Mouse (Mus musculus) liver, adult 2 months (tissue): ENCODE results near the gene Pank2. TPM values are rescaled to one million over a fixed set of nuclear protein-coding genes. Genes with fewer than 3 reads are reported as not detected.
A peak's percentile ranks its signal among the peaks of the same experiment; 100 is the strongest.

Experiments used
- DNase-seq: peaks from one replicate; pipeline ENCODE4 v3.0.0-alpha.2; 2011; ENCODE audit warnings: low read depth, low spot score; ENCODE audit errors: extremely low read depth
- H3K27ac ChIP-seq: fragments of 200-500 bp; replicated peaks from 2 replicates; pipeline ENCODE4 v1.5.1; 2012; ENCODE audit warnings: low read depth, mild to moderate bottlenecking, control low read depth, inconsistent platforms, low read length; ENCODE audit not compliant: insufficient read depth
- H3K27me3 ChIP-seq: fragments of 200-500 bp; 2 replicates; pipeline ENCODE4 v1.6.1; 2012; ENCODE audit warnings: mild to moderate bottlenecking, moderate library complexity, low read length, inconsistent platforms; ENCODE audit not compliant: control insufficient read depth, insufficient read depth
- H3K36me3 ChIP-seq: fragments of 200-500 bp; 2 replicates; pipeline ENCODE4 v1.6.1; 2012; ENCODE audit warnings: low read length, inconsistent platforms; ENCODE audit not compliant: control insufficient read depth, insufficient read depth
- H3K4me1 ChIP-seq: fragments of 200-500 bp; 2 replicates; pipeline ENCODE4 v1.6.1; 2011; ENCODE audit warnings: low read length; ENCODE audit not compliant: control insufficient read depth, insufficient read depth
- H3K4me3 ChIP-seq: fragments of 200-500 bp; 2 replicates; pipeline ENCODE4 v1.5.1; 2011; ENCODE audit warnings: low read depth, mild to moderate bottlenecking, control low read depth, low read length, moderate library complexity; ENCODE audit not compliant: insufficient read depth
- H3K79me2 ChIP-seq: fragments of 200-500 bp; 2 replicates; pipeline ENCODE4 v1.6.1; 2012; ENCODE audit warnings: inconsistent platforms, mild to moderate bottlenecking, low read length, moderate library complexity; ENCODE audit not compliant: control insufficient read depth, insufficient read depth
- H3K9ac ChIP-seq: fragments of 200-500 bp; 2 replicates; pipeline ENCODE4 v1.6.1; 2012; ENCODE audit warnings: low read depth, mild to moderate bottlenecking, control low read depth, inconsistent platforms, low read length
- CTCF ChIP-seq: fragments of 200-500 bp; IDR thresholded peaks from 2 replicates; pipeline ENCODE4 v1.5.1; 2011; ENCODE audit warnings: low read depth, low read length, control low read depth
- POLR2A ChIP-seq: fragments of 200-500 bp; IDR thresholded peaks from 2 replicates; pipeline ENCODE4 v1.6.1; 2011; ENCODE audit warnings: low read length, control low read depth; ENCODE audit not compliant: insufficient read depth; ENCODE audit errors: extremely low read depth
- WGBS: fragments of 180-500 bp; shearing (Covaris S2); methylation state at CpG from one replicate; pipeline ENCODE4 v1.1.7; 2018; 5-methylcytosine and 5-hydroxymethylcytosine counted together
- polyA plus RNA-seq: library from polyadenylated mRNA; depleted of rRNA; stranded (reverse); fragments of >200 nt; gene quantifications from 2 replicates; pipeline ENCODE4 v1.2.3, GENCODE M21; 2012; rRNA removed
- total RNA-seq: library from RNA; depleted of rRNA; stranded (reverse); fragments of >200 nt; gene quantifications from 2 replicates; pipeline ENCODE4 v1.2.3, GENCODE M21; 2014; rRNA removed

Pank2 gene
- total and polyA plus RNA-seq, 2 experiments, result 6.1 to 16.0 TPM

DNA sequence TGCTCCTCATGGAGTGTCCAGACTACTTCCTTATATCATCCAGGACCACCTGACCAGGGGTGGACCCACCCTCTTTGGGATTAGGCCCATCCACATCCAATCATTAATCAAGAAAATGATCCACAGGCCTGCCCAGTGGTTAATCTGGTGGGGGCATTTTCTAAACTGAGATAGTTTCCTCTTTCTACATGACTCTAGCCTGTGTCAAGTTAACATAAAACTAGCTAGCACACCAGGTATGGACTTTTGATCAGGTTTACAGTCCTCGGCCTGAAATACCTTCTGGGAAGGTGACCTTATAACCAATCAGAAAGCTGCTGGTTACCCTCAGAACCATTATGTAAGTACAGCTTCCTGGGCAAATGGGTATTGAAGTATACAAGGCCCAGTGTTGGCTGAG, 66.7 kb downstream of the Pank2 start:
- Histone ChIP-seq H3K27me3 (no peaks in the 10 kb centered on the region), H3K9ac (no peak overlapping the region), H3K27ac (peak overlapping the region; percentile 43), H3K4me3 (no peak overlapping the region), H3K79me2 (peaks cover 2% of the 10 kb centered on the region; the same call in 1 of the 2 replicates), H3K4me1 (peaks cover 15% of the 10 kb centered on the region), H3K36me3 (no peaks in the 10 kb centered on the region)
- DNase-seq, result peak; percentile 76
- 21% methylated on average over 1 of the region's 1 CpGs for WGBS
- no peak for TF ChIP-seq POLR2A
- TF ChIP-seq CTCF, result no peak

DNA sequence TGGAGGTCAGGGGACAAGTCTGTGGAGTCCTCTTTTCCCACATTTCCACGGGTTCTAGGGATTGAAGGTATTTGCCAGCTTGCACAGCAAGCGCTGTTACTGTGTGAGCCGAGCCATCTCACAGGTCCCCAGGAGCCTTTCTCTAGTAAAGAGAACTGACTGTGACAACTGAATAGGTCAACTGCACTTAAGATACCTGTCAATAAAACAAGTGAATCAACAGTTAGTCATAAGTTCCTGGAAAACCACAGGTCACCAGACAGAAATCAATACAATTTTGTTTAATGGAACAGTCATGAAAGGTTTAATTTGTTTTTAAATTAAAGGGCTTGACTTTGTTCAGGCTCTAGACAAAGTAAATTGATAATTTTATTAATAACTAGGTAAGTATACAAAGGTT, 68.3 kb downstream of the Pank2 start:
- DNase-seq, result peak; percentile 89
- WGBS, result 22% methylated on average over 3 of the region's 3 CpGs
- peaks cover 15% of the 10 kb centered on the region for H3K4me1 ChIP-seq
- H3K4me3 ChIP-seq, result no peak overlapping the region
- peak overlapping the region; percentile 47 for H3K27ac ChIP-seq
- H3K27me3 ChIP-seq, result no peaks in the 10 kb centered on the region
- H3K79me2 ChIP-seq, result peaks cover 2% of the 10 kb centered on the region; the same call in 1 of the 2 replicates
- no peaks in the 10 kb centered on the region for H3K36me3 ChIP-seq
- H3K9ac ChIP-seq, result peak overlapping the region; percentile 22
- no peak for TF ChIP-seq POLR2A
- no peak for TF ChIP-seq CTCF

DNA sequence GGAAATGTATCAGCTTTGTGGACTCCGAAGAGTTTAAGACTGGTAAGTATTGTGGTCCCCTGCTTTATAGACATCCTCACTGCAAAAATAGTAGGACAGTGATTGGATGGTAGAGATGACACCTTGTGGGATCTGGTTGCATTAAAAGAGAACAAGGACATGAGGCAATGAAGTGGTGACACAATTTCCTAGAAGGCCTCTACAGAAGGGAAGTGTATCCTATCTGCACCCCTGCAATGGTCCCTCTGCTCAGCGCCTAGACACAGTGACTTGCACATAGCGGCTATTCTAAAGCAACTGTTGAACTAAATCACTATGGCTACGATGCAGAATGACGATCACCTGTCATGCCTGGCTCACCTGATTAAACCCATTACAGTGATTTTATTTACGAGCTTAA, 75.3 kb downstream of the Pank2 start:
- Histone ChIP-seq H3K36me3 (no peaks in the 10 kb centered on the region), H3K27me3 (no peaks in the 10 kb centered on the region), H3K9ac (no peak overlapping the region), H3K79me2 (peaks cover 32% of the 10 kb centered on the region; the same call in 1 of the 2 replicates), H3K27ac (no peak overlapping the region), H3K4me1 (no peaks in the 10 kb centered on the region), H3K4me3 (no peak overlapping the region)
- DNase-seq, result no peak
- TF ChIP-seq CTCF, result no peak
- TF ChIP-seq POLR2A, result no peak
- 89% methylated on average over 6 of the region's 6 CpGs for WGBS

DNA sequence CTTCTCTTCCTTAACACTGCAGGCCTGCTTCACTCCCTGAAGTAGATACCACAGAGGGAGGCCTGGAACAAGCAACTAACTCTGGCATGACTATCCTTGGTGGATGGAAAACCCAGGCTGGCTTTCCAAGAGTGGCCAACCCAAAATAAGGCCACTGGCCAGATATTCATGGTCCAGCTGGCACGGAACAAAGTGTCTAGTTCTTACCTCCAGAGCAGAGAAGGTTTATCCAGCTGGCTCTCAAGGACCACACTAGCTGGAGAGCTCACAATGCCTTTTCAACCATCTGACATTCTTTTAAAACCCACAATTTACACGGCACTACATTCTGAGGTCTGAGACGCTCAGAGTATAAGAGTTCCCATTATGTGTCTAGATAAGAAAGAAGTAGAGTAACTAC, 82.2 kb downstream of the Pank2 start:
- TF ChIP-seq CTCF (no peak), POLR2A (no peak)
- DNase-seq, result peak; percentile 85
- no peak overlapping the region for H3K4me3 ChIP-seq
- peaks cover 12% of the 10 kb centered on the region for H3K4me1 ChIP-seq
- peaks cover 40% of the 10 kb centered on the region; the same call in 1 of the 2 replicates for H3K79me2 ChIP-seq
- H3K27ac ChIP-seq, result no peak overlapping the region
- H3K27me3 ChIP-seq, result no peaks in the 10 kb centered on the region
- H3K36me3 ChIP-seq, result no peaks in the 10 kb centered on the region
- WGBS, result 64% methylated on average over 3 of the region's 3 CpGs
- no peak overlapping the region for H3K9ac ChIP-seq

DNA sequence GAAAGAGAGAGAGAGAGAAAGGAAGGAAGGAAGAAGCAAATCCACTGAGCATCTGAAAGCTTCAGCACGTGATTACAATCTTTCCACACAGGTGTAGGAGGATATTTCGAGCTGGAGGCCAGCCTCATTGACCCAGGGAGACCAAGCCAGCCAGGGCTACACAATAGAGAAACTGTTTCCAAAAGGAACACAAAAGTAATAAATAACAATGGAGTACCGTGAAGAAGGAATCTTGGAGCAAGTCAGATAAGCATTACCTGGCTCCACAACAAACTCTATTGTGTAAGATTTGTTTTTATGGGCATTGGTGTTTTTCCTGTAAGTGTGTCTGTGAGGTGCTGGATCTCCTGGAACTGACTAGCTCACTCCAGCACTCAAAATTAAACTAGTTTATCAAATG, 83.3 kb downstream of the Pank2 start:
- Histone ChIP-seq H3K4me1 (peaks cover 12% of the 10 kb centered on the region), H3K27me3 (no peaks in the 10 kb centered on the region), H3K4me3 (no peak overlapping the region), H3K9ac (no peak overlapping the region), H3K27ac (no peak overlapping the region), H3K79me2 (peaks cover 31% of the 10 kb centered on the region; the same call in 1 of the 2 replicates), H3K36me3 (no peaks in the 10 kb centered on the region)
- 17% methylated on average over 3 of the region's 3 CpGs for WGBS
- DNase-seq, result no peak
- TF ChIP-seq POLR2A (no peak), CTCF (no peak)

Other genes starting within 250 kb of the Pank2 start
- not detected in 2 replicates for gene Gfra4, start 219.4 kb upstream of the Pank2 start, total RNA-seq
- 0.07 and 0.17 TPM in 2 replicates for gene Gfra4, start 219.4 kb upstream of the Pank2 start, polyA plus RNA-seq
- gene Adam33, start 198.7 kb upstream of the Pank2 start, total RNA-seq, result 0.28 and 0.67 TPM in 2 replicates
- 1.1 and 1.7 TPM in 2 replicates for gene Adam33, start 198.7 kb upstream of the Pank2 start, polyA plus RNA-seq
- gene Siglec1, start 175.7 kb upstream of the Pank2 start, total RNA-seq, result 4.5 and 5.6 TPM in 2 replicates
- gene Siglec1, start 175.7 kb upstream of the Pank2 start, polyA plus RNA-seq, result 3.2 and 9.9 TPM in 2 replicates
- 0.87 and 1.0 TPM in 2 replicates for gene Hspa12b, start 135.2 kb upstream of the Pank2 start, total RNA-seq
- gene Hspa12b, start 135.2 kb upstream of the Pank2 start, polyA plus RNA-seq, result 0.67 and 1.1 TPM in 2 replicates
- not detected in 2 replicates for gene Gm11037, start 129.0 kb upstream of the Pank2 start, total RNA-seq
- gene Gm11037, start 129.0 kb upstream of the Pank2 start, polyA plus RNA-seq, result not detected in 2 replicates
- 3.4 and 3.6 TPM in 2 replicates for gene 1700037H04Rik, start 102.4 kb upstream of the Pank2 start, total RNA-seq
- 16.6 and 20.3 TPM in 2 replicates for gene 1700037H04Rik, start 102.4 kb upstream of the Pank2 start, polyA plus RNA-seq
- 27.3 and 27.5 TPM in 2 replicates for gene Cenpb, start 82.4 kb upstream of the Pank2 start, total RNA-seq
- 35.2 and 40.5 TPM in 2 replicates for gene Cenpb, start 82.4 kb upstream of the Pank2 start, polyA plus RNA-seq
- 0.94 and 1.0 TPM in 2 replicates for gene Cdc25b, start 75.5 kb upstream of the Pank2 start, total RNA-seq
- 1.1 and 1.5 TPM in 2 replicates for gene Cdc25b, start 75.5 kb upstream of the Pank2 start, polyA plus RNA-seq
- gene Spef1, start 75.2 kb upstream of the Pank2 start, total RNA-seq, result 0.37 and 0.81 TPM in 2 replicates
- gene Spef1, start 75.2 kb upstream of the Pank2 start, polyA plus RNA-seq, result 0.76 and 0.96 TPM in 2 replicates
- gene Ap5s1, start 55.4 kb upstream of the Pank2 start, total RNA-seq, result 12.4 and 15.4 TPM in 2 replicates
- 49.1 and 53.8 TPM in 2 replicates for gene Ap5s1, start 55.4 kb upstream of the Pank2 start, polyA plus RNA-seq
- 25.0 and 40.6 TPM in 2 replicates for gene Mavs, start 28.4 kb upstream of the Pank2 start, total RNA-seq
- 134 and 135 TPM in 2 replicates for gene Mavs, start 28.4 kb upstream of the Pank2 start, polyA plus RNA-seq
- gene Rnf24, start 90.4 kb downstream of the Pank2 start, total RNA-seq, result 2.1 and 2.9 TPM in 2 replicates
- 1.5 and 2.3 TPM in 2 replicates for gene Rnf24, start 90.4 kb downstream of the Pank2 start, polyA plus RNA-seq
- gene Smox, start 229.0 kb downstream of the Pank2 start, total RNA-seq, result 2.8 TPM in 2 replicates
- 4.1 and 6.0 TPM in 2 replicates for gene Smox, start 229.0 kb downstream of the Pank2 start, polyA plus RNA-seq